Mouse (Mus musculus) embryonic facial prominence, embryonic 12.5 days (tissue): ENCODE measurements around the gene Kifc3. TPM values are rescaled to one million over a fixed set of nuclear protein-coding genes. Genes with fewer than 3 reads are reported as not detected.

Experiments
- ATAC-seq: fragments of 200-750 bp; cut with Nextera tagmentation; 2 replicates; pipeline ENCODE4 v1.8.0; 2017; ENCODE audit not compliant: insufficient number of reproducible peaks, insufficient read depth, low FRiP score, low TSS enrichment
- H3K27ac ChIP-seq: fragments of 300-500 bp; sonication (generic); 2 replicates; pipeline ENCODE4 v1.5.1; 2016; ENCODE audit warnings: mild to moderate bottlenecking
- H3K27me3 ChIP-seq: fragments of 300-500 bp; sonication (generic); 2 replicates; pipeline ENCODE4 v1.6.1; 2016; ENCODE audit warnings: mild to moderate bottlenecking, moderate library complexity
- H3K36me3 ChIP-seq: fragments of 300-500 bp; sonication (generic); 2 replicates; pipeline ENCODE4 v1.6.1; 2016; ENCODE audit warnings: mild to moderate bottlenecking
- H3K4me1 ChIP-seq: fragments of 300-500 bp; sonication (generic); 2 replicates; pipeline ENCODE4 v1.6.1; 2016
- H3K4me2 ChIP-seq: fragments of 300-500 bp; sonication (generic); replicated peaks from 2 replicates; pipeline ENCODE4 v1.6.1; 2016; ENCODE audit warnings: mild to moderate bottlenecking, moderate library complexity
- H3K4me3 ChIP-seq: fragments of 300-500 bp; sonication (generic); 2 replicates; pipeline ENCODE4 v1.5.1; 2016; ENCODE audit warnings: mild to moderate bottlenecking
- H3K9ac ChIP-seq: fragments of 300-500 bp; sonication (generic); 2 replicates; pipeline ENCODE4 v1.6.1; 2016; ENCODE audit warnings: mild to moderate bottlenecking, moderate library complexity
- H3K9me3 ChIP-seq: fragments of 300-500 bp; sonication (generic); 2 replicates; pipeline ENCODE4 v1.6.1; 2016; ENCODE audit warnings: mild to moderate bottlenecking, moderate library complexity
- WGBS: fragments of 180-500 bp; shearing (Covaris S2); methylation state at CpG from one replicate; pipeline ENCODE4 v1.1.7; 2016; 5-methylcytosine and 5-hydroxymethylcytosine counted together
- polyA plus RNA-seq: library from polyadenylated mRNA; unstranded; fragments of >200 nt; fragmentation: Nextera tagmentation; extraction: Ambion mirVana; gene quantifications from 2 replicates; pipeline ENCODE4 v1.2.1, GENCODE M21; 2016

Gene Kifc3
- polyA plus RNA-seq, 1 experiment from 2014 or later, result 11.7 TPM

DNA sequence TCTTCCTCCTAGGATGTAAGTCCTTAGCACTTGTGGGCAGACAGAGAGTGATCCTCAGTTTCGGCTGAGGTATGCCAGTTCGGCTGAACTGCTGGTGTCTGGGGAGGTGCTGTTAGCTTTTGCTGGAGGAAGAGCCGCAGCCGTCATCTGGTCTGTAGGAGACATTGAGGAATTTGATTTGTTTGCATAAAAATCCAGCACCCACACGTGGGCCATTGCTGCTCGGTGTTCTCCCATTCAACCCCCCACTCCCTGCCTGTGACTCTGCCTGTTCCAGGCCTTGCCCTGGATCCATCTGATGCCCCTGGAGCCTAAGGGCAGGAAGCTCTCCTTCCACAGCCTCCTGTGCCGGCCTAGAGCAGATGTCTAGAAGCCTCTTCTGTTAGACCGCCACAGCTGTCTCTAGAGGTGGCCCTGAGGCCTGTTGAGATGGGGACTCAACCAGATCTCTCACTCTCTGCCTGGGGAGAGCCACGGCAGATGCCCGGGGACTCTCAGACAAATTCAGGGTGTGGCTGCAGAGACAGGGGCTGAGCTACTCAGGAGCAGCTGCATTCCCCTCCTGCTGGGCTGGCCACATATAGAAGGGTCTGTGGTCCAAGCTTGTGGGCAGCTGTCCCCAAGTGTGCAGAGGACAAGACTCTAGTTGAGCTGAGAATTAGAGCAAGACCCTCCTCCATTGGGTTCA is 117.7 kb downstream of the Kifc3 start:
- Histone ChIP-seq H3K4me1 (peaks cover 10% of the 10 kb centered on the region), H3K27me3 (no peaks in the 10 kb centered on the region), H3K27ac (no peak overlapping the region), H3K4me2 (no peak overlapping the region), H3K9me3 (no peaks in the 10 kb centered on the region), H3K9ac (no peak overlapping the region), H3K36me3 (peaks cover 51% of the 10 kb centered on the region), H3K4me3 (no peak overlapping the region)
- no peak for ATAC-seq
- WGBS, result 89% methylated on average over 10 of the region's 10 CpGs

DNA sequence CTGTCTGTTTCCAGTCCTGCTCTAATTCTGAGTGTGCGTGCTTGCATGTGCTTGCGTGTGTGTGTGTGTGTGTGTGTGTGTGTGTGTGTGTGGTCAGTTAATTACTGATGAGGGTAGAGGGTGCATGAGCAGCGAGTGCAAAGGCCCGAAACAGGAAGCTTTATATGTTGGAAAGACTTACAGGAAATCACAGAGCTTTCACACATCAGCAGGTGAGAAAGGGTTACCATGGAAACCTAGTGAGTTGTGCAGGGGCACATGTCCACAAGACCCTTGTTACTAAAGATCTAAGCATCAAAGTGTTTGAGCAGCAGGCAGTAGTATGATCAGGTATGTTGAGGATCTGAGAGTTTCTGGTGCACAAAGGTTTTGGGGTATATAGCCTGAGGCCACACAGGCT is 118.4 kb downstream of the Kifc3 start:
- H3K4me1 ChIP-seq, result peaks cover 10% of the 10 kb centered on the region
- H3K27ac ChIP-seq, result no peak overlapping the region
- peaks cover 48% of the 10 kb centered on the region for H3K36me3 ChIP-seq
- H3K4me3 ChIP-seq, result no peak overlapping the region
- no peak overlapping the region for H3K9ac ChIP-seq
- 90% methylated on average over 4 of the region's 4 CpGs for WGBS
- H3K4me2 ChIP-seq, result no peak overlapping the region
- no peaks in the 10 kb centered on the region for H3K27me3 ChIP-seq
- no peaks in the 10 kb centered on the region for H3K9me3 ChIP-seq
- no peak for ATAC-seq

DNA sequence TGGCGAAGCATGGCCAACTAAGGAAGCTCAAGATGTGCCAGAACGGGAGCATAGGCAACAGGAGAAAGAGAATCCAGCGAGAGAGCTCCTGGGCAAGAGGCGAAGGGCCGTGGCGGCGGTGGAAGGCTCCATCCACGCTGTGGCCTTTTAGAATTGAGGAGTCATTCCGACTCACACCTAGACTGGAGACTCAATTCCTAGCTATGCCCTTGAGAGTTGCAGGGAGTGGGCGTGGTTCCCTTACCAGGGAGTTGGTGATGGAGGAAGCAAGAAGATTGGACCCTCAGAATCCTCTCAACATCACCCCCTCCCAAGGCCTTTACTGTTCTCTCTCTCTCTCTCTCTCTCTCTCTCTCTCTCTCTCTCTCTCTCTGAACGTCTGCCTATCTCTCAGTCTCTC is 121.0 kb downstream of the Kifc3 start:
- 8% methylated on average over 11 of the region's 11 CpGs for WGBS
- H3K4me1 ChIP-seq, result peaks cover 10% of the 10 kb centered on the region
- peaks cover 24% of the 10 kb centered on the region for H3K36me3 ChIP-seq
- peak overlapping the region; percentile 74; the same call in 1 of the 2 replicates for H3K27ac ChIP-seq
- H3K4me2 ChIP-seq, result peak overlapping the region; percentile 94
- ATAC-seq, result no peak
- H3K27me3 ChIP-seq, result no peaks in the 10 kb centered on the region
- peak overlapping the region; percentile 85 for H3K4me3 ChIP-seq
- H3K9ac ChIP-seq, result peak overlapping the region; percentile 84
- H3K9me3 ChIP-seq, result no peaks in the 10 kb centered on the region

DNA sequence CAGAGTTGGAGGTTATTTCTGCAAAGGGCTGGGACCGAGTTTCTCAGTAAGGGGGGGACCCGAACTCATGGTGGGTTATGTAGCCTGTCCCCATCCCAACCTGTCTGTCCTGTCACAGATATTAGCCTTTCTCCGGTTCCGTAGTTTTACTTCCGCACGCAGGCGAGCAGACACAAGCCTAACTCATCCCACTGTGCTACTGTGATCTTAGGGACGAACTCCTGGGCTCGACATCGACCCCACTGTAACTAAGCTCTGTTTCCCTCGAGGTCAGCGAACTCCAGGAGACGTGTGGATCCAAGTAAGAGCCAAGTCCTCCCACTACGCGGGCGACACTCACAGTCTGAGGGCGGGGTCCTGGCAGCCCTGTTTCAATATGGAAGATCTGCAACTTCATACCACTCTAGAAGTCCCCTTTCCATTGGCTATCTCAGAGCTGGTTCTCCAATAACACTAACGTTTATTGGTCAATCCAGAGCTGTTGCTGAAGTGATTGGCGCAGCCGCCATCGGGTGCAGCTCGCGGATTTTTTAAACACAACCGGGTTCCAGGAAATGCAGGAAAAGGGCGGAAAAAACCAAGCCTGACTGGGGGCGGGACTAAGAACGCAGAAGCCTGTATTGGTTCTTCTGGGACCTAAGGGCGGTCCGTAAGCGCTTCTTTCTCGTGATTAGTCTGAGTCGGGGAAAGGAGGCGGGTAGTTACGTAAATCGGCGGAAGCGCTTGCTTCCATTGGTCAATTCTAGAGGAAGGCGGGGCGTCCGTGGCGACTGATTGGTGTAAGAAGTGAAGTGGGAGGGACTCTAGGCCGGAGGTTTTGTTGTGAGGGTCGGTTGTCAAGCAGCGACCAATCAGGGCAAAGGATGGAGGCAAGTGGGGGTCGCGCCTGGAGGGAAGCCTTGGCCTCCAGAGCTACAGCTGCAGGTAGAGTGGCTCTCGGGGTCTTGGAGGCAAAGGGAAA is 122.0 kb downstream of the Kifc3 start, which contains the start of gene Katnb1:
Gene Katnb1, plus strand, starts transcription at position 806 of the 961 bp plus-strand sequence.
- H3K27ac ChIP-seq, result peak within 1 kb of the TSS; percentile 74
- under 1% methylated on average over 47 of the region's 47 CpGs for WGBS
- ATAC-seq, result peak; percentile 96
- H3K4me1 ChIP-seq, result peaks cover 10% of the 10 kb centered on the region
- H3K9me3 ChIP-seq, result no peaks in the 10 kb centered on the region
- peaks cover 20% of the 10 kb centered on the region for H3K36me3 ChIP-seq
- H3K4me3 ChIP-seq, result peak within 1 kb of the TSS; percentile 85
- H3K4me2 ChIP-seq, result peak within 1 kb of the TSS; percentile 94
- H3K9ac ChIP-seq, result peak within 1 kb of the TSS; percentile 84
- H3K27me3 ChIP-seq, result no peaks in the 10 kb centered on the region

DNA sequence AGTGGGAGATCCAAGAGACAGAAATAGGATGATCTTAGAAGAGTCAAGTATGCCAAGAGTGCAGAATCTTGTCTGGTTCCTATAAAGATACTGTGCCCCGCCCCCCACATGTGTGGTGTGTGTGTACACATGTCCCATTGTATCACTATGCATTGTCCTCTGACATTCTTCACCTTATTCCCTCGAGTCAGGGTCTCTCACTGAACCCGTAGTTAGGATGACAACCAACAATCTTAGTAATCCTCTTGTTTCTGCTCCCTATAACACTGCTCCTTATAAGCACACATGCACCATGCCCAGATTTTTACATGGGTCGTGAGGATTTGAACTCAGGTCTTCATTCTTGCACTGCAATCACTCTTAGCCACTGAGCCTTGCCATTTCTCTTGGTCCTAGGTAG is 123.3 kb downstream of the Kifc3 start:
- no peak for ATAC-seq
- WGBS, result 78% methylated on average over 4 of the region's 4 CpGs
- H3K4me1 ChIP-seq, result peaks cover 10% of the 10 kb centered on the region

DNA sequence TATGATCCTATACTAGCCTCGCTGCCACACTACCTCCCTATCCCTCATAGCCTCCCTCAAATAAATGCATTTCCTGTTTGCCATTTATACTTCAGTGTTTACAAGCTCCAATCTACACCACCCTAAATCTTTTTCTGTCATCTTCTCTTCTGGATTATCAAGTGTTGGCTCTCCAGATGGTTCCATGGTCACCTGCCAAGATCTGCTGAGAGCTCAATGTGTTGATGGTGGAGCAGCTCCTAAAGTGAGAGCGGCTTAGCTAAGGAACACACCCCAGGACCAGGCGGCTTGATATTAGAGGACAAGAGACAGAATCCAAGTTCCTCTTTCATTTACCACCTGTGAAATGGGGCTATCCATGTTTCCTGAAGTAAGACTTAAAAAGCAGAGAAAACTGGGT is 124.6 kb downstream of the Kifc3 start:
- Histone ChIP-seq H3K36me3 (peaks cover 4% of the 10 kb centered on the region; the same call in 1 of the 2 replicates), H3K4me2 (no peak overlapping the region), H3K9me3 (no peaks in the 10 kb centered on the region), H3K9ac (no peak overlapping the region), H3K4me1 (peaks cover 10% of the 10 kb centered on the region), H3K27ac (no peak overlapping the region), H3K4me3 (no peak overlapping the region), H3K27me3 (no peaks in the 10 kb centered on the region)
- no peak for ATAC-seq
- WGBS, result 93% methylated on average over 3 of the region's 3 CpGs

More for the DNA sequence above, 123.3 kb downstream of the Kifc3 start:
- Histone ChIP-seq H3K27ac (no peak overlapping the region), H3K27me3 (no peaks in the 10 kb centered on the region), H3K4me3 (no peak overlapping the region), H3K9ac (no peak overlapping the region), H3K36me3 (peaks cover 12% of the 10 kb centered on the region), H3K4me2 (no peak overlapping the region), H3K9me3 (no peaks in the 10 kb centered on the region)

DNA sequence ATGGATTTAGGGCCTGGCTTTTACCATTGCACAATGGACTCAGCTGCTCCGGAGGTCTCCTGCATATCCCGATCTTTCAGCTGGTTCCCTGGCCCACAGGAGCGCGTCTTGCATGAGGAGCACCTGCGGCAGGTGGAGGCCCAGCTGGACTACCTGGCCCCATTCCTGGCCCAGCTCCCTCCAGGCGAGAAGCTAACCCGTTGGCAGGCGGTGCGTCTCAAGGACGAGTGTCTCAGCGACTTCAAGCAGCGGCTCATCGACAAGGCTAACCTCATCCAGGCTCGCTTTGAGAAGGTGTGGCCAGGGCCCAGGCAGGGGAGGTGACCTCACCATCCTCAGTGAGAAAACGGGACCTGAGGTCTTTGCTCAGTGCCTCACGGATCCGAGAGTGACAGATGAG is 126.5 kb downstream of the Kifc3 start:
- no peaks in the 10 kb centered on the region for H3K4me1 ChIP-seq
- H3K9me3 ChIP-seq, result no peaks in the 10 kb centered on the region
- no peak overlapping the region for H3K9ac ChIP-seq
- no peak overlapping the region for H3K4me2 ChIP-seq
- H3K36me3 ChIP-seq, result no peaks in the 10 kb centered on the region
- 80% methylated on average over 17 of the region's 17 CpGs for WGBS
- ATAC-seq, result no peak
- H3K27ac ChIP-seq, result no peak overlapping the region
- no peak overlapping the region for H3K4me3 ChIP-seq
- H3K27me3 ChIP-seq, result no peaks in the 10 kb centered on the region

DNA sequence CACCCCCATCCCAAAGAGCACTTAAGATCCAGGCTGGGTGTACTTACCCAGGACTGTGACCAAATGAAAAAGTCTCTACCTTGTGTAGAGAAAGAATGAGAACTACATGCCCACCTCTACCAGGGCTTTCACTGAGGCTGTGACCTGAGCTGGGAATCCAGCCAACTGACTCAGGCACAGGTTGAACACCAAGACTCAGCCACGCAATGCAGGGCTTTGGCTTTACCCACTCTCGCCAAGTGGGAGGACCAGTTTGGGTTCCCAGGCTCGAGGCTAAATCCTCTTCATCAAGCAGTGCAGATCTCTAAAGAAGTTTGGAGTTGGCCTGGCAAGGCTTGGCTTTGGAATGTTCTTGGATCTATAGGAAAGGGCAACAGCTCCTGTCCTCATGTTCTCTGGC is 127.1 kb downstream of the Kifc3 start:
- H3K27ac ChIP-seq, result no peak overlapping the region
- H3K27me3 ChIP-seq, result no peaks in the 10 kb centered on the region
- ATAC-seq, result no peak
- H3K4me3 ChIP-seq, result no peak overlapping the region
- H3K9me3 ChIP-seq, result no peaks in the 10 kb centered on the region
- no peak overlapping the region for H3K4me2 ChIP-seq
- no peaks in the 10 kb centered on the region for H3K36me3 ChIP-seq
- no peak overlapping the region for H3K9ac ChIP-seq
- WGBS, result 73% methylated on average over 3 of the region's 3 CpGs
- no peaks in the 10 kb centered on the region for H3K4me1 ChIP-seq

DNA sequence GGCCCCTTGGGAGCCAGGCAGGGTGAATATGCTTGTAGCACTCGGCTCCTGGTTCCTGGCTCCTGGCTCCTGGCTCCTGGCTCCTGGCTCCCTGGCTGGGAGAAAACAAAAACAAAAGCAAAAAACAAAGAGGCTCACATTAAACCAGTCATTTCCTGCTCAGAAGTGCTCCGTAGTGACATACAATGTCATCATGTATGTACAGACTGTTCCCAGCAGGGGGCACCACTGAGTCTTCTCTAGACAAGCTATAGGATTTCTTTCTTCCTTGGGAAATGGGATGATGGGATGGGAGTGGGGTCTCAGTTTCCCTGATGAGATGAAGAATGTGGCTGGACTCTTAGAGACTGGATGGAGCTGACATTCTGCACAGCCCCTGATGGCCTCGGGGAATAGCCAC is 135.0 kb downstream of the Kifc3 start:
- H3K9ac ChIP-seq, result no peak overlapping the region
- no peak overlapping the region for H3K27ac ChIP-seq
- H3K4me1 ChIP-seq, result no peaks in the 10 kb centered on the region
- 42% methylated on average over 3 of the region's 3 CpGs for WGBS
- H3K4me2 ChIP-seq, result no peak overlapping the region
- no peak; the same call in 1 of the 2 replicates for ATAC-seq
- no peaks in the 10 kb centered on the region for H3K27me3 ChIP-seq
- no peaks in the 10 kb centered on the region for H3K36me3 ChIP-seq
- no peak overlapping the region for H3K4me3 ChIP-seq
- no peaks in the 10 kb centered on the region for H3K9me3 ChIP-seq

DNA sequence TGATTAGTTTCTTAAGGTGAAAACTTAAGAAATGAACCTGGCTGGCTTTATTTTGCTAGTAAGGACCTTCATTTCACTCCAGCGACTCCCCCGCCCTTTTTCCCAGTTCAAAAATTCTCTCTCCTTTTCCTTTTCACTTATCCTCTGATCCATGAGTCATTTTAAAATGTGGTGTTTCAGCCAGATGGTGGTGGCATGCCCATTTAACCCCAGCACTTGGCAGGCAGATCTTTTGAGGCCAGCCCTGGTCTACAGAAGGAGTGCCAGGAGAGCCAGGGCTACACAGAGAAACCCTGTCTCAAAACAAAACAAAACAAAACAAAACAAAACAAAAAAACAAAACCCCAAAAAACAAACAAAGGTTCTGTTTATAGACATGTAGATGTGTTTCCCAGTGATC is 138.1 kb downstream of the Kifc3 start:
- no peaks in the 10 kb centered on the region for H3K27me3 ChIP-seq
- no peak overlapping the region for H3K4me2 ChIP-seq
- 86% methylated on average over 2 of the region's 2 CpGs for whole genome bisulfite sequencing
- H3K9me3 ChIP-seq, result no peaks in the 10 kb centered on the region
- no peak overlapping the region for H3K4me3 ChIP-seq
- no peaks in the 10 kb centered on the region for H3K4me1 ChIP-seq
- no peak for ATAC-seq
- no peak overlapping the region for H3K27ac ChIP-seq
- no peaks in the 10 kb centered on the region for H3K36me3 ChIP-seq
- no peak overlapping the region for H3K9ac ChIP-seq

DNA sequence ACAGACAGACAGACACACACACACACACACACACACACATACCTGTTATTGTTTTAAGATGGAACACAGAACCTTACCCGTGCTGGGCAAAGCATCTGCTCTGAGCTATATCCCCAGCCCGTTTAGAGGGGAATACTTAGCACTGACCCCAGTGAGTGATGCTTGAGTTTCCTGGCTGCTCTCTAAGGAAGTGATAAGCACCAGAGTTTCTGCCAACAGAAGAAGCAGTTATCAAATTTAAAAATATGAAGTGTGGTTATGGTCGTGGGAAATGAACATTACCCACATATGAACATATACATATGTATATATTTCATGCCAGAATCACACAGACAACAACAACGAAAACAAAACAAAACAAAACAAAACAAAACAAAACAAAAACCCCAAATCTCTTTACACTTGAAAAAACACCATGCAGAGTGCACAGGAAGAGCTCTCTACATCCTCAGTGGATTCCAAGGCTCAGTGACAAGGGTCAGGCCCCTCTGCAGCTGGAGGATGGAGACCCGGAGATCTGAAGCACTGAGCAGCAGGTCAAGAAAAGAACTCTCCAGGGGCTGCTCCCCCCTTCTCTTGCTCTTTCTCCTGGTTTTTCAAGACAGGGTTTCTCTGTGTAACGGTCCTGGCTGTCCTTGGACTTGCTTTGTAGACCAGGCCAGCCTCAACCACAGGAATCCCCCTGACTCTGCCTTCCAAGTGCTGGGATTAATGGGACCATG is 142.6 kb downstream of the Kifc3 start:
- no peak overlapping the region for H3K27ac ChIP-seq
- H3K9ac ChIP-seq, result no peak overlapping the region
- no peaks in the 10 kb centered on the region for H3K9me3 ChIP-seq
- no peaks in the 10 kb centered on the region for H3K4me1 ChIP-seq
- no peak overlapping the region for H3K4me2 ChIP-seq
- WGBS, result 60% methylated on average over 6 of the region's 6 CpGs
- no peaks in the 10 kb centered on the region for H3K27me3 ChIP-seq
- no peak overlapping the region for H3K4me3 ChIP-seq
- no peak for ATAC-seq
- H3K36me3 ChIP-seq, result no peaks in the 10 kb centered on the region
